Mouse (Mus musculus) limb, embryonic 14.5 days (tissue): Measurements from ENCODE around the gene Ttc28. TPM values are rescaled to one million over a fixed set of nuclear protein-coding genes. Genes with fewer than 3 reads are reported as not detected.

ENCODE experiments used
- ATAC-seq: fragments of 200-750 bp; cut with Nextera tagmentation; 2 replicates; pipeline ENCODE4 v1.8.0; 2017; ENCODE audit warnings: low read depth, moderate number of reproducible peaks, moderate TSS enrichment; ENCODE audit not compliant: low FRiP score
- DNase-seq: peaks from one replicate; pipeline ENCODE4 v3.0.0-alpha.2; 2015; ENCODE audit warnings: low spot score
- H3K27ac ChIP-seq: fragments of 300-500 bp; sonication (generic); replicated peaks from 2 replicates; pipeline ENCODE4 v1.5.1; 2014; ENCODE audit warnings: low read depth, mild to moderate bottlenecking, low read length, moderate library complexity, mixed read lengths
- H3K27me3 ChIP-seq: fragments of 300-500 bp; sonication (generic); 2 replicates; pipeline ENCODE4 v1.6.1; 2014; ENCODE audit warnings: low read length, mixed read lengths; ENCODE audit not compliant: control insufficient read depth, insufficient read depth
- H3K36me3 ChIP-seq: fragments of 300-500 bp; sonication (generic); 2 replicates; pipeline ENCODE4 v1.6.1; 2014; ENCODE audit warnings: mild to moderate bottlenecking, low read length, moderate library complexity, mixed read lengths; ENCODE audit not compliant: control insufficient read depth, insufficient read depth
- H3K4me1 ChIP-seq: fragments of 300-500 bp; sonication (generic); 2 replicates; pipeline ENCODE4 v1.6.1; 2014; ENCODE audit warnings: antibody characterized with exemption, low read length, mixed read lengths; ENCODE audit not compliant: control insufficient read depth, insufficient read depth
- H3K4me2 ChIP-seq: fragments of 300-500 bp; sonication (generic); replicated peaks from 2 replicates; pipeline ENCODE4 v1.6.1; 2014; ENCODE audit warnings: low read depth, mild to moderate bottlenecking, low read length, moderate library complexity; ENCODE audit not compliant: severe bottlenecking
- H3K4me3 ChIP-seq: fragments of 300-500 bp; sonication (generic); replicated peaks from 2 replicates; pipeline ENCODE4 v1.5.1; 2014; ENCODE audit warnings: low read length
- H3K9ac ChIP-seq: fragments of 300-500 bp; sonication (generic); 2 replicates; pipeline ENCODE4 v1.6.1; 2014; ENCODE audit warnings: mild to moderate bottlenecking, low read depth, low read length, moderate library complexity; ENCODE audit not compliant: severe bottlenecking
- H3K9me3 ChIP-seq: fragments of 300-500 bp; sonication (generic); 2 replicates; pipeline ENCODE4 v1.6.1; 2016; ENCODE audit warnings: low read length; ENCODE audit not compliant: control insufficient read depth
- POLR2A ChIP-seq: fragments of 200-500 bp; IDR thresholded peaks from 2 replicates; pipeline ENCODE4 v1.8.0; 2012; ENCODE audit warnings: inconsistent platforms, mild to moderate bottlenecking, moderate library complexity, borderline replicate concordance; ENCODE audit not compliant: insufficient read depth, insufficient read length; ENCODE audit errors: extremely low read depth
- WGBS: fragments of 180-500 bp; shearing (Covaris S2); extraction: QIAGEN DNeasy Blood & Tissue Kit; methylation state at CpG from one replicate; pipeline ENCODE4 v1.1.7; 2014; 5-methylcytosine and 5-hydroxymethylcytosine counted together
- polyA plus RNA-seq, 2 experiments: library from polyadenylated mRNA; depleted of rRNA in 1 of 2; stranded (reverse) in 1 of 2; unstranded in 1 of 2; fragments of >200 nt; fragmentation: Nextera tagmentation in 1 of 2; extraction: Ambion mirVana in 1 of 2; gene quantifications; 2 replicates each; pipeline versions ENCODE4 v1.2.1 to v1.2.3; 2012 to 2014

Ttc28 gene
- polyA plus RNA-seq, 2 experiments, result 16.3 to 19.9 TPM

- DNase-seq, result no peak
- H3K4me2 ChIP-seq, result no peak overlapping the region
Measured at GRCm38 (mm10) chr5:111122332-111123049, 242.9 kb downstream of the Ttc28 start.

GRCm38 (mm10) chr5:111123050-111123746 is 243.6 kb downstream of the Ttc28 start:
- Histone ChIP-seq H3K4me2 (no peak overlapping the region), H3K27me3 (no peaks in the 10 kb centered on the region), H3K9me3 (no peaks in the 10 kb centered on the region), H3K4me1 (peaks cover 25% of the 10 kb centered on the region), H3K27ac (no peak overlapping the region), H3K4me3 (no peak overlapping the region), H3K9ac (no peak overlapping the region), H3K36me3 (peaks cover 3% of the 10 kb centered on the region; the same call in 1 of the 2 replicates)
- no peak for ATAC-seq
- 47% methylated on average over 12 of the region's 12 CpGs for WGBS
- TF ChIP-seq POLR2A, result no peak
- DNase-seq, result no peak

More at GRCm38 (mm10) chr5:111122332-111123049, 242.9 kb downstream of the Ttc28 start:
- no peak overlapping the region for H3K9ac ChIP-seq
- H3K9me3 ChIP-seq, result no peaks in the 10 kb centered on the region
- 76% methylated on average over 9 of the region's 9 CpGs for WGBS
- no peaks in the 10 kb centered on the region for H3K27me3 ChIP-seq
- H3K36me3 ChIP-seq, result peaks cover 3% of the 10 kb centered on the region; the same call in 1 of the 2 replicates
- H3K4me3 ChIP-seq, result no peak overlapping the region
- H3K4me1 ChIP-seq, result peaks cover 25% of the 10 kb centered on the region
- H3K27ac ChIP-seq, result no peak overlapping the region
- ATAC-seq, result no peak
- no peak for TF ChIP-seq POLR2A

- no peaks in the 10 kb centered on the region for H3K9me3 ChIP-seq
- 90% methylated on average over 7 of the region's 7 CpGs for WGBS
- H3K4me2 ChIP-seq, result no peak overlapping the region
- no peaks in the 10 kb centered on the region for H3K27me3 ChIP-seq
- ATAC-seq, result no peak
- no peak overlapping the region for H3K9ac ChIP-seq
- peaks cover 15% of the 10 kb centered on the region for H3K4me1 ChIP-seq
- DNase-seq, result no peak
- no peak overlapping the region for H3K27ac ChIP-seq
- no peak for TF ChIP-seq POLR2A
- H3K4me3 ChIP-seq, result no peak overlapping the region
- H3K36me3 ChIP-seq, result peaks cover 3% of the 10 kb centered on the region; the same call in 1 of the 2 replicates
Measured at GRCm38 (mm10) chr5:111124620-111125200, 245.1 kb downstream of the Ttc28 start.

- 89% methylated on average over 12 of the region's 12 CpGs for WGBS
- Histone ChIP-seq H3K27me3 (no peaks in the 10 kb centered on the region), H3K9me3 (no peaks in the 10 kb centered on the region), H3K27ac (no peak overlapping the region), H3K4me2 (no peak overlapping the region), H3K4me3 (no peak overlapping the region), H3K36me3 (peaks cover 5% of the 10 kb centered on the region; the same call in 1 of the 2 replicates), H3K9ac (no peak overlapping the region), H3K4me1 (peaks cover 6% of the 10 kb centered on the region; the same call in 1 of the 2 replicates)
- TF ChIP-seq POLR2A, result no peak
- ATAC-seq (no peak), DNase-seq (no peak)
Measured at GRCm38 (mm10) chr5:111125746-111126145, 246.1 kb downstream of the Ttc28 start.

- 76% methylated on average over 5 of the region's 5 CpGs for WGBS
- H3K9me3 ChIP-seq, result no peaks in the 10 kb centered on the region
- no peak overlapping the region for H3K27ac ChIP-seq
- H3K36me3 ChIP-seq, result peaks cover 16% of the 10 kb centered on the region
- TF ChIP-seq POLR2A, result no peak
- no peak for DNase-seq
- H3K9ac ChIP-seq, result no peak overlapping the region
- H3K4me2 ChIP-seq, result no peak overlapping the region
- no peak overlapping the region for H3K4me3 ChIP-seq
- no peaks in the 10 kb centered on the region for H3K27me3 ChIP-seq
- no peak for ATAC-seq
- no peaks in the 10 kb centered on the region for H3K4me1 ChIP-seq
Measured at GRCm38 (mm10) chr5:111127786-111128185, 248.2 kb downstream of the Ttc28 start.
